Mouse (Mus musculus) lung, embryonic 16.5 days (tissue): ENCODE results near the gene Sult6b1. TPM values are rescaled to one million over a fixed set of nuclear protein-coding genes. Genes with fewer than 3 reads are reported as not detected.
A peak's percentile ranks its signal among the peaks of the same experiment; 100 is the strongest.

Source experiments
- ATAC-seq: fragments of 200-750 bp; cut with Nextera tagmentation; 2 replicates; pipeline ENCODE4 v1.8.0; 2017; ENCODE audit warnings: low read depth, mild to moderate bottlenecking, moderate library complexity
- H3K27ac ChIP-seq: fragments of 300-500 bp; sonication (generic); 2 replicates; pipeline ENCODE4 v1.5.1; 2014; ENCODE audit warnings: mild to moderate bottlenecking, control low read depth, low read length
- H3K27me3 ChIP-seq: fragments of 300-500 bp; sonication (generic); 2 replicates; pipeline ENCODE4 v1.6.1; 2014; ENCODE audit warnings: low read depth, low read length, mixed read lengths; ENCODE audit not compliant: control insufficient read depth, insufficient read depth
- H3K36me3 ChIP-seq: fragments of 300-500 bp; sonication (generic); 2 replicates; pipeline ENCODE4 v1.6.1; 2014; ENCODE audit warnings: low read length; ENCODE audit not compliant: control insufficient read depth, insufficient read depth
- H3K4me1 ChIP-seq: fragments of 300-500 bp; sonication (generic); replicated peaks from 2 replicates; pipeline ENCODE4 v1.6.1; 2014; ENCODE audit warnings: low read length, mixed read lengths; ENCODE audit not compliant: control insufficient read depth, insufficient read depth
- H3K4me2 ChIP-seq: fragments of 300-500 bp; sonication (generic); 2 replicates; pipeline ENCODE4 v1.6.1; 2014; ENCODE audit warnings: low read depth, low read length, control low read depth
- H3K4me3 ChIP-seq: fragments of 300-500 bp; sonication (generic); 2 replicates; pipeline ENCODE4 v1.5.1; 2014; ENCODE audit warnings: mild to moderate bottlenecking, low read length, control low read depth
- H3K9ac ChIP-seq: fragments of 300-500 bp; sonication (generic); 2 replicates; pipeline ENCODE4 v1.6.1; 2014; ENCODE audit warnings: low read length, control low read depth
- H3K9me3 ChIP-seq: fragments of 300-500 bp; sonication (generic); 2 replicates; pipeline ENCODE4 v1.6.1; 2016; ENCODE audit warnings: low read length; ENCODE audit not compliant: control insufficient read depth
- WGBS: fragments of 180-500 bp; shearing (Covaris S2); extraction: QIAGEN DNeasy Blood & Tissue Kit; methylation state at CpG from one replicate; pipeline ENCODE4 v1.1.7; 2014; 5-methylcytosine and 5-hydroxymethylcytosine counted together
- polyA plus RNA-seq: library from polyadenylated mRNA; unstranded; fragments of >200 nt; fragmentation: Nextera tagmentation; extraction: Ambion mirVana; gene quantifications from 2 replicates; pipeline ENCODE4 v1.2.1, GENCODE M21; 2015

Sult6b1 gene
- polyA plus RNA-seq, 1 experiment from 2014 or later = 0.34 TPM

GRCm38 (mm10) chr17:78894991-78895390 is 11.8 kb downstream of the Sult6b1 start:
- H3K4me1 ChIP-seq = no peaks in the 10 kb centered on the region
- H3K36me3 ChIP-seq = no peaks in the 10 kb centered on the region
- no peak for ATAC-seq
- H3K9me3 ChIP-seq = no peaks in the 10 kb centered on the region
- WGBS = 71% methylated on average over 7 of the region's 7 CpGs
- no peak overlapping the region for H3K9ac ChIP-seq
- H3K27ac ChIP-seq = no peak overlapping the region
- no peak overlapping the region for H3K4me3 ChIP-seq
- no peaks in the 10 kb centered on the region for H3K27me3 ChIP-seq
- H3K4me2 ChIP-seq = peak overlapping the region; percentile 65

- Histone ChIP-seq H3K4me1 (no peaks in the 10 kb centered on the region), H3K27ac (no peak overlapping the region), H3K27me3 (no peaks in the 10 kb centered on the region), H3K9me3 (no peaks in the 10 kb centered on the region), H3K36me3 (no peaks in the 10 kb centered on the region), H3K9ac (no peak overlapping the region), H3K4me3 (no peak overlapping the region), H3K4me2 (no peak overlapping the region)
- ATAC-seq = no peak
- 79% methylated on average over 9 of the region's 9 CpGs for WGBS
Measured at GRCm38 (mm10) chr17:78891020-78891419, 15.8 kb downstream of the Sult6b1 start.

GRCm38 (mm10) chr17:78889184-78889583 is 17.6 kb downstream of the Sult6b1 start:
- ATAC-seq = peak; percentile 51
- no peak overlapping the region for H3K27ac ChIP-seq

DNA sequence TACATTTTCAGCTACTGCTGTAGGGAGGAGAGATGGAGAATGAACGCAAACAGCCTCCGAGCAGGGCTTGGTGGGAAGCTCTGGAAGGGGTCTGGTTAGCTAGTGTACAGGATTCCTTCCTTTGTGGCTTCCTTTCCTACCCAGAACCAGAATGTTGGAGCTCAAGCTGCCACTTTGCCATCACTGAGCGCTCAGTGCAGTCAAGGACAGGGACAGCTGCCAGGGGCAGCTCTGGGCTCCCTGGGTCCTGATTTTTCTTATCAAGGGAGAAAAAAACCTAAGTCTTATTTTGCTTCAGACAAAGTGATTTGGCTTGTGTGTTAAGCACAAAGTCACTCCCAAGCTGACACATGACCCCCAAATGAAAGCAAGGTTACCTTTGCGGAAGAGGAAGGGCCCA is 18.2 kb downstream of the Sult6b1 start:
- H3K9ac ChIP-seq = no peak overlapping the region
- WGBS = 77% methylated on average over 4 of the region's 4 CpGs
- H3K9me3 ChIP-seq = peaks cover 3% of the 10 kb centered on the region; the same call in 1 of the 2 replicates
- no peak overlapping the region for H3K4me3 ChIP-seq
- H3K4me1 ChIP-seq = no peaks in the 10 kb centered on the region
- no peak overlapping the region for H3K4me2 ChIP-seq
- no peak overlapping the region for H3K27ac ChIP-seq
- H3K36me3 ChIP-seq = no peaks in the 10 kb centered on the region
- H3K27me3 ChIP-seq = no peaks in the 10 kb centered on the region
- ATAC-seq = no peak

More at GRCm38 (mm10) chr17:78889184-78889583, 17.6 kb downstream of the Sult6b1 start:
- Histone ChIP-seq H3K4me2 (no peak overlapping the region), H3K27me3 (no peaks in the 10 kb centered on the region), H3K4me3 (no peak overlapping the region), H3K36me3 (no peaks in the 10 kb centered on the region), H3K9me3 (peaks cover 3% of the 10 kb centered on the region; the same call in 1 of the 2 replicates), H3K4me1 (no peaks in the 10 kb centered on the region), H3K9ac (no peak overlapping the region)
- WGBS = 33% methylated on average over 3 of the region's 3 CpGs

GRCm38 (mm10) chr17:78885286-78886065 is 21.3 kb downstream of the Sult6b1 start:
- Histone ChIP-seq H3K27me3 (no peaks in the 10 kb centered on the region), H3K4me2 (no peak overlapping the region), H3K36me3 (no peaks in the 10 kb centered on the region), H3K9me3 (peaks cover 3% of the 10 kb centered on the region; the same call in 1 of the 2 replicates), H3K9ac (no peak overlapping the region), H3K4me3 (no peak overlapping the region), H3K4me1 (peaks cover 6% of the 10 kb centered on the region; the same call in 1 of the 2 replicates), H3K27ac (no peak overlapping the region)
- no peak for ATAC-seq
- 77% methylated on average over 5 of the region's 5 CpGs for WGBS

- H3K9me3 ChIP-seq = peaks cover 3% of the 10 kb centered on the region; the same call in 1 of the 2 replicates
- H3K4me3 ChIP-seq = no peak overlapping the region
- no peak overlapping the region for H3K9ac ChIP-seq
- ATAC-seq = no peak
- H3K4me2 ChIP-seq = no peak overlapping the region
- no peak overlapping the region for H3K27ac ChIP-seq
- H3K27me3 ChIP-seq = no peaks in the 10 kb centered on the region
- H3K36me3 ChIP-seq = no peaks in the 10 kb centered on the region
- WGBS = 90% methylated on average over 4 of the region's 4 CpGs
- H3K4me1 ChIP-seq = peaks cover 6% of the 10 kb centered on the region; the same call in 1 of the 2 replicates
Measured at GRCm38 (mm10) chr17:78883291-78883690, 23.5 kb downstream of the Sult6b1 start.

DNA sequence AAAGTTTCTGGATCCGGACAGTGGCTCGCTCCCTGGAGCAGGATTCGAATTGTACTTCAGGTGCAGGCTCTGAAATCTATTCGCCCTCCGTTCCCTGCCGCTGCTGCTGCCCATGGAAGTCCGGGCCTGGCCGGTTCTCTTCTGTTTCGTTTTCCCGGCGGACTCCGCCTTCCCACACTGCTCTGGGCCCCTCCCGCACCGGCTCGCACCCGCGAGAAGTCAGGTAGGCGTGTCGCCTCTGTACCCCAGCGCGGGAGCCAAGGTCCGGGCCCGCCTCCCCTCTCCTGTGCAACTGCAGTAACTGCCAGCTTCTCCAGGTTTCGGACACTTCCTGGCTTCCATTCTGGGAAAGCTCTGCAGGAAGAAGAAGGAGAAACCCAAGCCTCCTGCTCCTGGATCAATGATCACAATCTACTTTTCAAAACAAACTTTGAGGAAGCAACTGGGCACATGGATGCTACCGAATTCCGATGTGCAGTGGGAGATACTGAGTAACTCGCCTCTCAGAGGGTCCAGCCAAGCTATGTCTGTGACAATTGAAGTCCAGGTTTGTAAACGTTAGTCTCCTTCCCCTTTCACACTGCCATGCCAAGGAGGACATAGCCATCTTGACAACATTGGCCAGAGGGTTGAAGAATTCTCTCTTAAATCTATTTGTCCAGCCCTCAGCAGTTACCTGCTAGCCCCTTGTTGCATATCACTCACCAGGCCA is 24.2 kb downstream of the Sult6b1 start, which contains the start of gene Eif2ak2:
Gene Eif2ak2 (minus strand): TSS at position 173 of the 712 bp plus-strand sequence.
- Histone ChIP-seq H3K4me2 (peak within 1 kb of the TSS; percentile 54), H3K36me3 (no peaks in the 10 kb centered on the region), H3K27me3 (no peaks in the 10 kb centered on the region), H3K27ac (peak within 1 kb of the TSS; percentile 86), H3K4me3 (peak within 1 kb of the TSS; percentile 73), H3K9me3 (peaks cover 3% of the 10 kb centered on the region; the same call in 1 of the 2 replicates), H3K9ac (peak within 1 kb of the TSS; percentile 80), H3K4me1 (peaks cover 6% of the 10 kb centered on the region; the same call in 1 of the 2 replicates)
- WGBS = under 1% methylated on average over 28 of the region's 28 CpGs
- ATAC-seq = peak; percentile 99

DNA sequence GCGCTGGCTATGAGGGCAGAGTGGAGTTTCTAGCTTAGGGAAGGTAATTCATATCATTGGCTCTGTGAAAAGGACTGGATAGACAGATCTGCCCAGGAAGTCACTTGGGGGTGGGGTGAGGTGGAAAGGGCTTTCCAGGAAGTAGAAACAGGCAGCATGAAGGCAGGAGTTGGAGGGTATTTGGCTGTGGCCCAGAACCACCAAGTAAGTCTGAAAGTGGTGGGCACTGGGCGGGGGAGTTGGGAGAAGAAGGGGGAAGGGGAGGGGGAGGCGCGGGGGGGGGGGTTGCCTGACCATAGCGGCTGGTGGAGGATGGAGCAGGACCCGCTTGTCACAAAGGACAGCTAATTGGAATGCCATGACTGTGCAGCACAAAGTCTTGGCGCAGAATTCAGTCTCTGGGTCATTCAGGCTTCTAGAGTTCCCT is 24.9 kb downstream of the Sult6b1 start:
- Histone ChIP-seq H3K4me2 (peak overlapping the region; percentile 54), H3K4me3 (peak overlapping the region; percentile 73), H3K4me1 (peaks cover 6% of the 10 kb centered on the region; the same call in 1 of the 2 replicates), H3K9ac (peak overlapping the region; percentile 80), H3K9me3 (peaks cover 3% of the 10 kb centered on the region; the same call in 1 of the 2 replicates), H3K27ac (peak overlapping the region; percentile 86), H3K36me3 (peaks cover 2% of the 10 kb centered on the region; the same call in 1 of the 2 replicates), H3K27me3 (no peaks in the 10 kb centered on the region)
- WGBS = 12% methylated on average over 4 of the region's 7 CpGs
- peak; percentile 65 for ATAC-seq

GRCm38 (mm10) chr17:78873886-78874285 is 32.9 kb downstream of the Sult6b1 start:
- Histone ChIP-seq H3K9ac (no peak overlapping the region), H3K4me2 (no peak overlapping the region), H3K4me1 (no peaks in the 10 kb centered on the region), H3K27ac (no peak overlapping the region), H3K4me3 (no peak overlapping the region), H3K9me3 (no peaks in the 10 kb centered on the region), H3K27me3 (no peaks in the 10 kb centered on the region), H3K36me3 (peaks cover 4% of the 10 kb centered on the region; the same call in 1 of the 2 replicates)
- 90% methylated on average over 6 of the region's 6 CpGs for WGBS
- ATAC-seq = no peak
